Mouse (Mus musculus): ENCODE results near the gene Dnah2.

The Dnah2 gene

GRCm38 (mm10) chr11:69549060-69549656, at the start of gene Dnah2:
Gene Dnah2 (minus strand): TSS chr11:69549110.
- DNase-seq (ENCODE audit: low read depth, low spot score) = no peak

GRCm38 (mm10) chr11:69594853-69595252, 45.9 kb upstream of the Dnah2 start:
- DNase-seq (ENCODE audit: low read depth, low spot score) = no peak

- no peak for DNase-seq (ENCODE audit: low read depth, low spot score)
Measured at GRCm38 (mm10) chr11:69592799-69593198, 43.9 kb upstream of the Dnah2 start.

- no peak for DNase-seq (ENCODE audit: low read depth, low spot score)
Measured at GRCm38 (mm10) chr11:69591899-69592637, 43.2 kb upstream of the Dnah2 start.

- no peak for DNase-seq (ENCODE audit: low read depth, low spot score)
Measured at GRCm38 (mm10) chr11:69591424-69591823, 42.5 kb upstream of the Dnah2 start.

DNA sequence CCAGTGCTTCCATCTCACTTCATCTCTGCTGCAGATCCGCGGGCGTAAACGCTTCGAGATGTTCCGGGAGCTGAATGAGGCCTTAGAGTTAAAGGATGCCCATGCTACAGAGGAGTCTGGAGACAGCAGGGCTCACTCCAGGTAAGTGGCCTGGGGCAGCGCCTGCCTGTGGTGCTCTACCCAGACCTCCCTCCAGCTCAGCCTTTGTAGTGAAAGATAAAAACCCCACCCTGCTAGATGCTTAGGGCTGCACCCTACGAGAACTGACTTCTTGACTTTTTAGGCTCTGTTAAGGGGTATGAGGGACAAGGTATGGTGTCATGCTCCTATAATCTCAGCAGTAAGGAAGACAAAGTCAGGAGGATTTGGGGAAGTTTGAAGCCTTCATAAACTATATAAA, 41.7 kb upstream of the Dnah2 start:
- DNase-seq (ENCODE audit: low read depth, low spot score) = no peak

- no peak for DNase-seq (ENCODE audit: low read depth, low spot score)
Measured at GRCm38 (mm10) chr11:69589207-69589834, 40.4 kb upstream of the Dnah2 start.

GRCm38 (mm10) chr11:69585718-69586325, 36.9 kb upstream of the Dnah2 start:
- DNase-seq (ENCODE audit: low read depth, low spot score) = no peak

- no peak for DNase-seq (ENCODE audit: low read depth, low spot score)
Measured at GRCm38 (mm10) chr11:69584937-69585336, 36.0 kb upstream of the Dnah2 start.

- DNase-seq (ENCODE audit: low read depth, low spot score) = no peak
Measured at GRCm38 (mm10) chr11:69584008-69584407, 35.1 kb upstream of the Dnah2 start.

DNA sequence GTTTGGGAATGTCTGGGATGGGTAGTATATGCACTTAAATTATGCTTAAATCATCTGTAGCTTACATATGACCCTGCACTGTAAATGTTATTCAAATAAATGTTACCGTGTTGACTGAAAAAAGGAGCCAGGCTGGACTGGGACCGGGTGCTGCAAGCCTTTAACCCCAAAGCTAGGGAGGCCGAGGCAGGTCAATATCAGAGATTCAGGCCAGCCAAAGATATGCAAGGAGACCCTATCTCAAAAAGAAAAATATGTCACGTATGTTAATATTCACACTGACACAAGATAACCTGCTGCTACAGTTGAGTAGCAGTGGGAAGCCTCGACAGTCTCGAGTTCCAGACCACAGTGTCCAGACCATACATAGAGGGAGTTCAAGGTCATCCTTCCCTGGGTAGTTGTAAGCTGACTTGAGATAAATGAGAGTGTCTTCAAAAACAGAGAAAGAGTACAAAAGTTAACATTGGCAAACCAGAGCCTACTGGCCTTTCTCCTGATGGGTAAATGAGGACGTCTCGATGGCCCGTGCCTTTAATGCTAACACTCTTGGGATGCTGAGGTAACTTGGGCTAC, 33.4 kb upstream of the Dnah2 start:
- DNase-seq (ENCODE audit: low read depth, low spot score) = no peak

GRCm38 (mm10) chr11:69581814-69582213, 32.9 kb upstream of the Dnah2 start:
- DNase-seq (ENCODE audit: low read depth, low spot score) = no peak

GRCm38 (mm10) chr11:69581147-69581688, 32.3 kb upstream of the Dnah2 start:
- peak; percentile 88 for DNase-seq (ENCODE audit: low read depth, low spot score)

GRCm38 (mm10) chr11:69580572-69581146, 31.7 kb upstream of the Dnah2 start:
- DNase-seq (ENCODE audit: low read depth, low spot score) = no peak

DNA sequence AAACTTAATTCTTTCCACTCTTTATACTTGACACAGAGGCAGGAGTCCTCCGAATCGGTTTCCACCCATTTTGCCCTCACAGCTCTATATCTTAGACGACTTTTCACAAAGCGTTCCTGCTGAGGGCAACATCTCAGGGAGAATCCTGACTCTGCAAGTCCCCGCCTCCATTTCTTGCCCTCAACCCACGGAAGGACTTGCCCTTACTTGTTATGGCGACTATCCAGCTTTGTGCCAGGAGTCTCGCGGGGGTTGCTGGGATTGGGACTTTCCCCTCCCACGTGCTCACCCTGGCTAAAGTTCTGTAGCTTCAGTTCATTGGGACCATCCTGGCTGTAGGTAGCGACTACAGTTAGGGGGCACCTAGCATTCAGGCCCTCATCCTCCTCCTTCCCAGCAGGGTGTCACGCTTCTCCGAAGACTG, 31.2 kb upstream of the Dnah2 start, which contains the start of the genes Wrap53 and Trp53:
Gene Wrap53, minus strand, starts transcription at position 165 of the 424 bp plus-strand sequence.
Gene Trp53, plus strand, starts transcription at position 269 of the 424 bp plus-strand sequence.
- peak; percentile 88 for DNase-seq (ENCODE audit: low read depth, low spot score)

- peak; percentile 97 for DNase-seq (ENCODE audit: low read depth, low spot score)
Measured at GRCm38 (mm10) chr11:69579128-69580017, 30.5 kb upstream of the Dnah2 start.

- DNase-seq (ENCODE audit: low read depth, low spot score) = no peak
Measured at GRCm38 (mm10) chr11:69578301-69578700, 29.4 kb upstream of the Dnah2 start.

GRCm38 (mm10) chr11:69576307-69576706, 27.4 kb upstream of the Dnah2 start:
- DNase-seq (ENCODE audit: low read depth, low spot score) = no peak

- DNase-seq (ENCODE audit: low read depth, low spot score) = no peak
Measured at GRCm38 (mm10) chr11:69575220-69575619, 26.3 kb upstream of the Dnah2 start.

DNA sequence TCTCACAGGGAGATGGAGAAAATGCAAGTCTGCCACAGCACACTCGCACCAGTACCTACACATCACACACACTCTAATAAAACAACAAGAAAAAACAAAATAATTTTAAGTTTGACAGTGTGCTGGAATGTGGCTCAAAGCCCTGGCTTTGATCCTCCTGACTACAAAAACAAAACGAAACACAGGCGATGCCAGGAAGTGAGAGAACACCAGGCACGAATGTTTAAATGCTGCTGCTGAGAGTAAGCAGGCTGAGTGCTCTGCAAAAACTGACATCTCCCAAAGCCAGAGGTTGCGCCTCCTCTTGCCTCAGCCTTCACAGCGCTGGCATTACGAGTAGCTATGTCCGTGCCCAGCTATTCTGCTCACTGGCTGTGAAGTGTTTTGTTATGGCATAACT, 16.2 kb upstream of the Dnah2 start:
- no peak for DNase-seq (ENCODE audit: low read depth, low spot score)
